Mouse (Mus musculus) hindbrain, embryonic 12.5 days (tissue): ENCODE results near the gene Sohlh2. TPM values are rescaled to one million over a fixed set of nuclear protein-coding genes. Genes with fewer than 3 reads are reported as not detected.

Source experiments
- ATAC-seq: fragments of 200-750 bp; cut with Nextera tagmentation; 2 replicates; pipeline ENCODE4 v1.8.0; 2017; ENCODE audit warnings: moderate TSS enrichment; ENCODE audit not compliant: low FRiP score
- H3K27ac ChIP-seq: fragments of 300-500 bp; sonication (generic); 2 replicates; pipeline ENCODE4 v1.5.1; 2016; ENCODE audit warnings: mild to moderate bottlenecking
- H3K27me3 ChIP-seq: fragments of 300-500 bp; sonication (generic); 2 replicates; pipeline ENCODE4 v1.6.1; 2016; ENCODE audit warnings: mild to moderate bottlenecking
- H3K36me3 ChIP-seq: fragments of 300-500 bp; sonication (generic); 2 replicates; pipeline ENCODE4 v1.6.1; 2016; ENCODE audit warnings: mild to moderate bottlenecking
- H3K4me1 ChIP-seq: fragments of 300-500 bp; sonication (generic); 2 replicates; pipeline ENCODE4 v1.6.1; 2016
- H3K4me2 ChIP-seq: fragments of 300-500 bp; sonication (generic); replicated peaks from 2 replicates; pipeline ENCODE4 v1.6.1; 2016; ENCODE audit warnings: mild to moderate bottlenecking
- H3K4me3 ChIP-seq: fragments of 300-500 bp; sonication (generic); 2 replicates; pipeline ENCODE4 v1.5.1; 2016; ENCODE audit warnings: mild to moderate bottlenecking
- H3K9ac ChIP-seq: fragments of 300-500 bp; sonication (generic); 2 replicates; pipeline ENCODE4 v1.6.1; 2016; ENCODE audit warnings: mild to moderate bottlenecking, moderate library complexity
- H3K9me3 ChIP-seq: fragments of 300-500 bp; sonication (generic); replicated peaks from 2 replicates; pipeline ENCODE4 v1.6.1; 2016; ENCODE audit warnings: mild to moderate bottlenecking
- WGBS: fragments of 180-500 bp; shearing (Covaris S2); methylation state at CpG from one replicate; pipeline ENCODE4 v1.1.7; 2016; 5-methylcytosine and 5-hydroxymethylcytosine counted together
- microRNA-seq: library from miRNA; unstranded; fragments of <30 nt; microRNA quantifications from one replicate; pipeline ENCODE4, GENCODE M21; 2017
- polyA plus RNA-seq: library from polyadenylated mRNA; unstranded; fragments of >200 nt; fragmentation: Nextera tagmentation; extraction: Ambion mirVana; gene quantifications from 2 replicates; pipeline ENCODE4 v1.2.1, GENCODE M21; 2016

The Sohlh2 gene
- polyA plus RNA-seq, 1 experiment from 2014 or later, result not detected

DNA sequence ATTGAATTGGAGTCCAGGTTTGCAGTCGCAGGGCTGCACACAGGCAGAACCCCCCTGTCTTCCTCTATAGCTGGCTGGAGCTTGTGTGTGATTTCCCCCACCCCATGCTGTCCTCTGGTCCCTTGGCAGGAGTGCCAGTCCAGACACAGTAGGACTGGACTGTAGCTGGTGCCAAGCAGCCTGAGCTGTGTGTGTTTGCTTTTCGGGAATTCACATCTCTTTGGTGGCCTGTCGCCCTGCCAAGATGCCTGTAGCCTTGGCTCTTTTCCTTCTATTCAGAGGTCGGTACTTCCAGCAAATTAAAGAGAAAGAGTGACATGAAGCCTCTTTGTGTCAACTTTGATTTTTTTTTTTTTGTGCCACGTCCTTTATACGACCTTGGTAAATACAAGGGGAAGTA lies 66.7 kb downstream of the Sohlh2 start:
- H3K4me1 ChIP-seq, result peaks cover 22% of the 10 kb centered on the region

DNA sequence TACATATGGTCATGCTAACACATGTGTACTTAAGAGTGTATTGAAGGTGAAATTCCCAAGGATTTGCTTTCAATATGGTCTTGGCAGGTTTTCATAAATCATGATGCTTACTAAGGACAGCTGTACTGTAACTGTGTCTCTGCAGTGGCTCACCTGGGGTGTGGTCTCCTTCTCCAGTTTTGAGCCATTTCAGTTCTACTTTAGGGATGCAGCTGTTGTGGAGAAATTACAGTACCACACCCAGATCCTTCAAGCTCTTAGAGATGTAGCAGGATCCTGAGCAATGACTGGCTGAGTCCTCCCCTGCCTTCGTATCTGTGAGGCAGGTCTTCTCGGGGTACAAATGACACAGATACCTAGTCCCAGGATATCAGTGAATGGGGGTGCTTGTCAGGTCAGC lies 68.8 kb downstream of the Sohlh2 start:
- Histone ChIP-seq H3K9me3 (no peaks in the 10 kb centered on the region), H3K27me3 (no peaks in the 10 kb centered on the region), H3K36me3 (peaks cover 38% of the 10 kb centered on the region), H3K9ac (no peak overlapping the region), H3K4me1 (peaks cover 7% of the 10 kb centered on the region; the same call in 1 of the 2 replicates), H3K27ac (no peak overlapping the region), H3K4me3 (no peak overlapping the region), H3K4me2 (no peak overlapping the region)
- no peak for ATAC-seq
- WGBS, result 87% methylated on average over 2 of the region's 2 CpGs

More for the DNA sequence above, 66.7 kb downstream of the Sohlh2 start:
- WGBS, result 85% methylated on average over 6 of the region's 6 CpGs
- H3K27ac ChIP-seq, result no peak overlapping the region
- H3K9ac ChIP-seq, result no peak overlapping the region
- no peaks in the 10 kb centered on the region for H3K27me3 ChIP-seq
- ATAC-seq, result no peak
- H3K4me3 ChIP-seq, result no peak overlapping the region
- peaks cover 29% of the 10 kb centered on the region for H3K36me3 ChIP-seq
- H3K4me2 ChIP-seq, result no peak overlapping the region
- no peaks in the 10 kb centered on the region for H3K9me3 ChIP-seq

Small RNAs within 50 kb of the gene (microRNA-seq; reads per million reads assigned to microRNA genes)
- gene Gm22029, result not detected

Other genes with a start within 250 kb of the Sohlh2 start
- gene Ccna1, start 126.5 kb upstream of the Sohlh2 start, polyA plus RNA-seq, result 2.0 and 4.0 TPM in 2 replicates
- gene Spg20, start 69.9 kb upstream of the Sohlh2 start, polyA plus RNA-seq, result 47.1 and 52.4 TPM in 2 replicates
- gene Ccdc169, start 44.7 kb upstream of the Sohlh2 start, polyA plus RNA-seq, result 0.06 and 0.08 TPM in 2 replicates
- gene Dclk1, start 60.3 kb downstream of the Sohlh2 start, polyA plus RNA-seq, result 164 and 171 TPM in 2 replicates